8 mouse cellular contexts compared by ENCODE assay signal in the genomic region with DNA sequence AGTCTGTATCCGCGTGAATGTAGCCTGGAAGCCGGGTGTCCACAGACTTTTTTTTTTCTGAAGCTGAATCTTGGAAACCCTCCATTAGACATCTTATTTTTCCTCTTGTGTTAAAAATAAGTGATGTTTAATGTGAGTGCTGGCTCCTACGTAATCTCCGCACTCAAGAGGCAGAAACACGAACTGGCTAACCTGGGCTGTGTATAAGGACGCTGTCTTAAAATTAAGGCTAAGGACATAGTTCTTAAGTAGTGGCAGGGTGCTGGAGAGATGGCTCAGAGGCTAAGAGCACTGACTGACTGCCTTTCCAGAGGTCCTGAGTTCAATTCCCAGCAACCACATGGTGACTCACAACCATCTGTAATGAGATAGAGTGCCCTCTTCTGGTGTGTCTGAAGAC. TPM values are rescaled to one million over a fixed set of nuclear protein-coding genes. Genes with fewer than 3 reads are reported as not detected.
DNase-seq lines count a peak whose midpoint lies in the region; ATAC-seq and TF ChIP-seq lines count a peak whose summit lies in the region.

No protein-coding gene starts in this region.

- peak overlapping the region; percentile 99 for H3K27ac ChIP-seq in heart, adult 2 months
- no peak overlapping the region for H3K27ac ChIP-seq in thymus, adult 2 months (ENCODE audit: control insufficient read depth, insufficient read depth, low read length)

- H3K9ac ChIP-seq in heart, adult 2 months (ENCODE audit: low read depth, low read length): no peak overlapping the region

- H3K36me3 ChIP-seq in heart, adult 2 months (ENCODE audit: control insufficient read depth, insufficient read depth, low read length): no peaks in the 10 kb centered on the region
- H3K36me3 ChIP-seq in thymus, adult 2 months (ENCODE audit: control insufficient read depth, insufficient read depth, low read length): peaks cover 10% of the 10 kb centered on the region

- WGBS in heart, adult 2 months: 6% methylated on average over 7 of the region's 7 CpGs
- 0% methylated on average over 7 of the region's 7 CpGs for WGBS in thymus, adult 2 months

- TF ChIP-seq EP300 in heart, adult 2 months (IDR thresholded peaks at IDR 0.05; ENCODE audit: insufficient read depth, low read depth, low read length): no peak

- H3K4me3 ChIP-seq in heart, adult 2 months: peak overlapping the region; percentile 79
- peak overlapping the region; percentile 100; the same call in 1 of the 2 replicates for H3K4me3 ChIP-seq in thymus, adult 2 months (ENCODE audit: control insufficient read depth, insufficient read depth, low read length)

- TF ChIP-seq CTCF in heart, adult 2 months (IDR thresholded peaks at IDR 0.05): no peak
- TF ChIP-seq CTCF in thymus, adult 2 months (IDR thresholded peaks at IDR 0.05; ENCODE audit: borderline replicate concordance, control insufficient read depth, extremely low read depth, insufficient read depth, low read length, poor library complexity): no peak

- no peak for TF ChIP-seq POLR2A in heart, adult 2 months (IDR thresholded peaks at IDR 0.05; ENCODE audit: insufficient read depth, low read depth, low read length)
- no peak for TF ChIP-seq POLR2A in thymus, adult 2 months (IDR thresholded peaks at IDR 0.05; ENCODE audit: control insufficient read depth, extremely low read depth, insufficient read depth, low read length, poor library complexity)

- intact Hi-C loops in heart, adult 2 months (cut with DNase I): loop anchor here (1.0 to 2.0 kb wide), 3 partner anchors 15 to 35 kb away; a partner anchor contains a TSS

- H3K79me2 ChIP-seq in heart, adult 2 months (replicated peaks; ENCODE audit: control insufficient read depth, insufficient read depth, low read length): no peaks in the 10 kb centered on the region

- H3K27me3 ChIP-seq in heart, adult 2 months (ENCODE audit: control insufficient read depth, insufficient read depth, low read length): no peaks in the 10 kb centered on the region
- H3K27me3 ChIP-seq in thymus, adult 2 months (ENCODE audit: control insufficient read depth, insufficient read depth, low read length): no peaks in the 10 kb centered on the region

- ATAC-seq in hematopoietic stem cell, adult 5-6 weeks (replicated peaks in 1 of 2; ENCODE audit: insufficient read depth in 1 of 2, low FRiP score in 2 of 2, low TSS enrichment in 1 of 2, low read depth in 1 of 2, poor library complexity in 2 of 2, severe bottlenecking in 2 of 2): peak; percentile 2 to 39; a peak in 1 of 4 replicates
- peak; percentile 20; the same call in 1 of the 2 replicates for ATAC-seq in megakaryocyte progenitor cell, adult 5-6 weeks (replicated peaks; ENCODE audit: poor library complexity)

- DNase-seq in heart, adult 2 months: peak in 1 of 2 experiments; percentile 19
- DNase-seq in heart, adult 11 months: no peak
- no peak for DNase-seq in thymus, adult 2 months
- DNase-seq in thymus, postnatal 36 days: no peak
- DNase-seq in ovary, postnatal 10 days (ENCODE audit: low spot score): no peak
- no peak for DNase-seq in embryo, embryonic 9.5 days (ENCODE audit: extremely low spot score)

- no peaks in the 10 kb centered on the region for H3K4me1 ChIP-seq in heart, adult 2 months (ENCODE audit: control insufficient read depth, insufficient read depth, low read length)
- no peaks in the 10 kb centered on the region; the same call in 1 of the 2 replicates for H3K4me1 ChIP-seq in thymus, adult 2 months (replicated peaks; ENCODE audit: control insufficient read depth, insufficient read depth, low read length)

RNA-seq across cellular contexts. Expression of a gene that starts 0.7 kb away (rescaled TPM):
- 100 to 1,000 TPM; 102 to 153 TPM for total RNA-seq in heart, adult 2 months (2021)
- 32.1 and 112 TPM in 2 replicates for polyA plus RNA-seq in heart, adult 2 months (2012; rRNA removed)
- 68.9 and 83.3 TPM in 2 replicates for polyA plus RNA-seq in thymus, adult 2 months (2012; rRNA removed)
- total RNA-seq in hematopoietic stem cell, adult 5-6 weeks (2017): 161 and 240 TPM in 2 replicates
- 200 and 204 TPM in 2 replicates for total RNA-seq in megakaryocyte progenitor cell, adult 5-6 weeks (2015)
- 183 and 230 TPM in 2 replicates for total RNA-seq in megakaryocyte progenitor cell, adult 5-6 weeks (2017)

RNA-seq across cellular contexts. Expression of a gene that starts 21.0 kb away (rescaled TPM):
- 1 to 10 TPM; 6.1 to 9.1 TPM for total RNA-seq in heart, adult 2 months (2021)
- polyA plus RNA-seq in heart, adult 2 months (2012; rRNA removed): 3.4 TPM in 2 replicates
- 19.2 and 22.2 TPM in 2 replicates for polyA plus RNA-seq in thymus, adult 2 months (2012; rRNA removed)
- 13.1 and 17.9 TPM in 2 replicates for total RNA-seq in hematopoietic stem cell, adult 5-6 weeks (2017)
- 13.4 and 15.6 TPM in 2 replicates for total RNA-seq in megakaryocyte progenitor cell, adult 5-6 weeks (2015)
- total RNA-seq in megakaryocyte progenitor cell, adult 5-6 weeks (2017): 7.2 and 8.4 TPM in 2 replicates
